Mouse (Mus musculus) retina, postnatal 1 day (tissue): ENCODE results near the gene Tmem163.

ENCODE experiments used
- DNase-seq: peaks from one replicate; pipeline ENCODE4 v3.0.0-alpha.2; 2012

Tmem163 gene

GRCm38 (mm10) chr1:127679498-127680133 is at the start of gene Tmem163:
Tmem163 (minus strand) TSS chr1:127679548.
- DNase-seq: peak; percentile 80

GRCm38 (mm10) chr1:127729096-127729495 is 49.7 kb upstream of the Tmem163 start, which contains the start of gene Acmsd:
Acmsd (plus strand) TSS chr1:127729413.
- no peak for DNase-seq

GRCm38 (mm10) chr1:127723596-127723995 is 44.2 kb upstream of the Tmem163 start:
- no peak for DNase-seq

GRCm38 (mm10) chr1:127718290-127718689 is 38.9 kb upstream of the Tmem163 start:
- no peak for DNase-seq

GRCm38 (mm10) chr1:127716441-127716840 is 37.1 kb upstream of the Tmem163 start:
- DNase-seq: no peak

GRCm38 (mm10) chr1:127706269-127706668 is 26.9 kb upstream of the Tmem163 start:
- DNase-seq: no peak

- no peak for DNase-seq
Observed at GRCm38 (mm10) chr1:127702187-127702586, 22.8 kb upstream of the Tmem163 start.

GRCm38 (mm10) chr1:127696533-127696932 is 17.2 kb upstream of the Tmem163 start:
- DNase-seq: peak; percentile 34

- DNase-seq: peak; percentile 75
Observed at GRCm38 (mm10) chr1:127677661-127678580, 1.4 kb downstream of the Tmem163 start.

- peak; percentile 60 for DNase-seq
Observed at GRCm38 (mm10) chr1:127677131-127677631, 2.2 kb downstream of the Tmem163 start.

GRCm38 (mm10) chr1:127676516-127677099 is 2.7 kb downstream of the Tmem163 start:
- DNase-seq: peak; percentile 27

GRCm38 (mm10) chr1:127676116-127676515 is 3.2 kb downstream of the Tmem163 start:
- peak; percentile 22 for DNase-seq

GRCm38 (mm10) chr1:127675253-127675652 is 4.1 kb downstream of the Tmem163 start:
- no peak for DNase-seq

GRCm38 (mm10) chr1:127673221-127674050 is 5.9 kb downstream of the Tmem163 start:
- DNase-seq: no peak

GRCm38 (mm10) chr1:127668161-127668560 is 11.2 kb downstream of the Tmem163 start:
- DNase-seq: no peak

GRCm38 (mm10) chr1:127667110-127667860 is 12.1 kb downstream of the Tmem163 start:
- DNase-seq: no peak

- no peak for DNase-seq
Observed at GRCm38 (mm10) chr1:127666221-127666620, 13.1 kb downstream of the Tmem163 start.

- DNase-seq: no peak
Observed at GRCm38 (mm10) chr1:127662385-127663068, 16.8 kb downstream of the Tmem163 start.

- DNase-seq: peak; percentile 69
Observed at GRCm38 (mm10) chr1:127661118-127662012, 18.0 kb downstream of the Tmem163 start.

- DNase-seq: no peak
Observed at GRCm38 (mm10) chr1:127651564-127651963, 27.8 kb downstream of the Tmem163 start.
